Mouse (Mus musculus) adrenal gland, postnatal 0 days (tissue): ENCODE measurements around the gene Pros1. TPM values are rescaled to one million over a fixed set of nuclear protein-coding genes. Genes with fewer than 3 reads are reported as not detected.

ENCODE experiments used
- microRNA-seq: library from miRNA; unstranded; fragments of <30 nt; microRNA quantifications from one replicate; pipeline ENCODE4, GENCODE M21; 2016; ENCODE audit warnings: borderline replicate concordance; ENCODE audit not compliant: insufficient number of aligned reads
- polyA plus RNA-seq: library from polyadenylated mRNA; unstranded; fragments of >200 nt; fragmentation: Nextera tagmentation; extraction: Ambion mirVana; gene quantifications from 2 replicates; pipeline ENCODE4 v1.2.1, GENCODE M21; 2015

Pros1 gene
- polyA plus RNA-seq = 46.4 and 79.3 TPM in 2 replicates

DNA sequence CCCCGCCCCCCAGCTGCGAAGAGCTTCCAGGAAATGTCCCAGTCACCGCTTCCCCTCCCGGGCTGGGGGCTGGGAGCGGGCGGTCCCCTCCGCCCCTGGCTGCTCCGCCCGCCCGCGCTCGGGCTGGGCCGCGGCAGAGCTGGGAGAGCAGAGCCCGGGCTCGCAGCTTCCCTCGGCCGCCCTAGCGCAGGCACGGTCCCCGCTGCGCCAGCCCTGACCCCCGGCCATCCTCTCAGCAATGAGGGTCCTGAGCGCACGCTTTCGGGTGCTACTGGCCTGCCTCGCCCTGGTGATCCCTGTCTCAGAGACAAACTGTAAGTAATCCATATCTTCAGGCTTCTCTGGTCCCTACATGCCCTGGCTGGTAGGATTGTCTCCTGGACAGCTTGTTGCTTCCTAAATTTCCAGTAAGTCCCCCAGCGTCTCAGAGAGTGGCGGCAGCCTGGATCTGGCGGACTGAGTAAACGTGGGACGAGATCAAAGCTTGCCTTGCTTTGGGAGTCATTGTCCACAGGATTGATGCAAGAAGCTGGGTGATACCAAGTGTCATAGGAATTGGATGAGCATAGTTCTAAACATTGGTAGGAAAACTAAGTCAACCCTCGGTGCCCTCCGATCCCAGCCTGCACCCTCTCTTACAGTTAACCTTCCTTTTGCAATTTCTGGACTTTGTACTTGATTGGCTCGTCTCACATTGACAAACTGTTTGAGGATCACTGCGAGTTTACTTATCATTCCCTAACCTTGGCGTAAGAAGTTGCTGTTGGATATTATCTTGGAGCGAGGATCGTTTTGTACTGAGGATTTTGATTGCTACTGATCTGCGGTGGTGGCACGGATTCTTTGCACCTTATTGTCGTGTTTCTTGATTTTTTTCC is at the start of gene Pros1:
Gene Pros1, plus strand, starts transcription at position 117 of the 878 bp plus-strand sequence.

DNA sequence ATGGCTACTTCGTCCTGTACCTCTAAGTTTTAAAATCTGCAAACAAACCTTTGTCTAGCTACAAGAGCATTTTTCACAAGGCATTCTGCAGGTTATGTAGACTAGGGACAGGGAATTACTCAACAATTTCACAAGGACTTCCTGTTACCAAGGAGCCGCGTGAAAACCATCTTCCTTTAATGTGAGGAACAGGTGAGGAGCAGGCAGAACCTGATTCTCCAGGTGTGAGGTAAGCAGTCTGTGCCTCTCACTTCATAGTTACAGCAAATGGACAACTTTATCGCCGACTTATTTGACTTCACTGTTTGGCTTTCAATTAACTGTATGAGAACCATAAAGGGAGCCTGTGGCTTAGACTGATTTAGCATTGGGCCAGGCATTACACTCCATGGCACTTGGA is 39.6 kb upstream of the Pros1 start, which contains the start of gene Stx19:
Gene Stx19, plus strand, starts transcription at position 186 of the 400 bp plus-strand sequence.

DNA sequence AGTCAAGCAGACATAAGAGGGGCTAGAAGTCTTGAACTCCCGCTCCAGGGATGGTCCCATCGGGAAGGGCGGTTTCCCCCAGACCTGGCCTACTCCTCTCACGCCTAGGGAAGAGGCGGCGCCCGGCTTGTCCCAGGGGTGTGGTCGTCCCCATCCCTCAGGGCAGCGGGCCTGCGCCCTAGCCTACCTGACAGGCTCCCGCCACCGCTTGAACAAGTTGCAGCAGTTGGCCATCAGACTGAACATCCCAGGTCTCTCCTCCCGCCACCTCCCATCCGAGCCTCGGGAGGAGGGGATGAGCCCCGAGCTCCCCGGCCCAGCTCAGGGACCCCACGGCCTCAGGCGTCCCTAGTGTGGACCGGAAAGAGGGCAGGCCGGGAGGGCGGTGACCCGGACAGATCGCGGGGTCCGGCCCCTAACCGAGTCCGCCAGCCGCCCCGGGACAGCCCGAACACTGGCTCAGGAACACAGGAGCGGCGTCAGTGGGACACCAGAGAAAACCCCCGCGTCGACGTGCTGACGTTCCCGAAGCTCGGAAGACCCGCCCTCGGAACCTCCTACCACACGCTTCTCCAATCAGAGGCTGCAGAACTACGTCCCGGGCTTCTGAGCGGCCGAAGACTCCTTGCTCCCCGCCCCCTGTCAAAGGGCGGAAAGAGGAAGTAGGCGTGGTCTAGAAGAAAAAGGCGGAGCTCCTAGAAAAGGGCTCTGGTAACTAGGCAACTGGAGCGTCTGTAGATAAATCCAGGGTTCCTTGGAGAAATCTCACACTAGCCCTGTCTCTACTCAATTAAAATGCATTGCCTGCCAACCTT is 7.4 kb upstream of the Pros1 start, which contains the start of gene Arl13b:
Gene Arl13b, minus strand, starts transcription at position 543 of the 815 bp plus-strand sequence.

Small RNA genes lying within 50 kb of the gene (microRNA-seq; reads per million reads assigned to microRNA genes)
- not detected for gene Gm25986

Other genes starting within 250 kb of the Pros1 start
- gene Nsun3, start 67.5 kb upstream of the Pros1 start, polyA plus RNA-seq = 6.3 and 9.7 TPM in 2 replicates
- 0.22 and 0.30 TPM in 2 replicates for gene Stx19, start 39.6 kb upstream of the Pros1 start, polyA plus RNA-seq
- gene Arl13b, start 7.3 kb upstream of the Pros1 start, polyA plus RNA-seq = 12.4 and 13.4 TPM in 2 replicates